Mouse (Mus musculus) bone marrow, adult 2 months (tissue): ENCODE measurements around the gene Mpv17l2.

ENCODE experiments used
- CTCF ChIP-seq: fragments of 200-500 bp; IDR thresholded peaks from 2 replicates; pipeline ENCODE4 v1.5.1; 2011; ENCODE audit warnings: low read length, control low read depth; ENCODE audit not compliant: control insufficient read depth, insufficient read depth
- POLR2A ChIP-seq: fragments of 200-500 bp; IDR thresholded peaks from 2 replicates; pipeline ENCODE4 v1.6.1; 2011; ENCODE audit warnings: low read depth, mild to moderate bottlenecking, control low read depth, low read length, borderline replicate concordance; ENCODE audit not compliant: control insufficient read depth

DNA sequence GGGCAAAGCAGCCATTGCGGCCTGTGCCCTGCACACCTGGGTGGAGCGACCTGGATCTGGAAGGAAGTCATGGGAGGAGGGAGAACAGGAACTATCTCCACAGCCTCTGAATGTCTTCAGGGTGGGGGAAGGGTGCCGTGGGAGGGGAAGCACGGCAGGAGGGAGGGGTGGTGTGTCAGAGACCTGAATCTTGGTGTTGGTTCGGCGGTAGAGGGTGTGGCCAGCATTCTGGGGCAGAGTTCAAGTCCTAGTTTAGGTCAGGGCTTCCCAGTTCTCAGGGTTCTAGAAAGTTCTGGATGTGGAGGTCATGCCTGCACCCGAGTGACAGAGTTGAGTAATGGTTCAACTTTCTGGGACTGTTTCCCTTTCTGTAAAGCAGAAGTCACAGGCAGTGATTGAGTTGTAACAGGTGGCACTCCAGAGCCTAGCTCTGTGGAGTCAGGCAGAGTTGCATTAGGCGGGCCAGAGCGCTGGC lies 40.9 kb downstream of the Mpv17l2 start:
- no peak for TF ChIP-seq CTCF
- TF ChIP-seq POLR2A: no peak
